Mouse (Mus musculus) heart, postnatal 0 days (tissue): ENCODE measurements at regions not wholly inside any gene's neighbourhood (a gene's known extent, or its start where the extent isn't known, plus 50 kb on each side); places are given as distances from the start of the nearest gene placed in this dataset.

Experiments
- ATAC-seq: fragments of 200-750 bp; cut with Nextera tagmentation; 2 replicates; pipeline ENCODE4 v1.8.0; 2017; ENCODE audit warnings: low read depth, moderate number of reproducible peaks, moderate library complexity; ENCODE audit not compliant: insufficient read depth
- DNase-seq: peaks from one replicate; pipeline ENCODE4 v3.0.0-alpha.2; 2016; ENCODE audit warnings: low spot score
- H3K27ac ChIP-seq: fragments of 300-500 bp; sonication (generic); 2 replicates; pipeline ENCODE4 v1.5.1; 2014; ENCODE audit warnings: low read depth, mild to moderate bottlenecking
- H3K27me3 ChIP-seq: fragments of 300-500 bp; sonication (generic); 2 replicates; pipeline ENCODE4 v1.6.1; 2014; ENCODE audit warnings: low read length, mixed read lengths; ENCODE audit not compliant: control insufficient read depth, insufficient read depth
- H3K36me3 ChIP-seq: fragments of 300-500 bp; sonication (generic); replicated peaks from 2 replicates; pipeline ENCODE4 v1.6.1; 2014; ENCODE audit warnings: low read length, mixed read lengths; ENCODE audit not compliant: control insufficient read depth, insufficient read depth
- H3K4me1 ChIP-seq: fragments of 300-500 bp; sonication (generic); 2 replicates; pipeline ENCODE4 v1.6.1; 2014; ENCODE audit warnings: antibody characterized with exemption; ENCODE audit not compliant: control insufficient read depth, insufficient read depth
- H3K4me2 ChIP-seq: fragments of 300-500 bp; sonication (generic); 2 replicates; pipeline ENCODE4 v1.6.1; 2014; ENCODE audit warnings: low read depth, mild to moderate bottlenecking, low read length, moderate library complexity
- H3K4me3 ChIP-seq: fragments of 300-500 bp; sonication (generic); 2 replicates; pipeline ENCODE4 v1.5.1; 2014; ENCODE audit warnings: low read depth, low read length
- H3K9ac ChIP-seq: fragments of 300-500 bp; sonication (generic); replicated peaks from 2 replicates; pipeline ENCODE4 v1.6.1; 2014; ENCODE audit warnings: low read depth, low read length, mixed read lengths
- H3K9me3 ChIP-seq: fragments of 300-500 bp; sonication (generic); replicated peaks from 2 replicates; pipeline ENCODE4 v1.6.1; 2016; ENCODE audit warnings: low read length; ENCODE audit not compliant: control insufficient read depth
- CTCF ChIP-seq: IDR thresholded peaks from 2 replicates; pipeline ENCODE4 v1.5.1; 2016; ENCODE audit warnings: antibody characterized with exemption, control low read depth, low read depth
- EP300 ChIP-seq: IDR thresholded peaks from 2 replicates; pipeline ENCODE4 v1.6.1; 2016; ENCODE audit warnings: antibody characterized with exemption, low read depth
- WGBS: fragments of 180-500 bp; shearing (Covaris S2); extraction: QIAGEN DNeasy Blood & Tissue Kit; methylation state at CpG from one replicate; pipeline ENCODE4 v1.1.7; 2014; 5-methylcytosine and 5-hydroxymethylcytosine counted together

GRCm38 (mm10) chr4:105907611-105908010, 117.9 kb downstream of the Gm12728 start:
- no peak overlapping the region for H3K4me3 ChIP-seq
- 80% methylated on average over 7 of the region's 7 CpGs for WGBS
- no peak overlapping the region for H3K27ac ChIP-seq
- no peaks in the 10 kb centered on the region for H3K36me3 ChIP-seq
- DNase-seq, result no peak
- H3K9me3 ChIP-seq, result no peaks in the 10 kb centered on the region
- H3K27me3 ChIP-seq, result no peaks in the 10 kb centered on the region
- no peak overlapping the region for H3K9ac ChIP-seq
- no peaks in the 10 kb centered on the region for H3K4me1 ChIP-seq
- TF ChIP-seq EP300 (no peak), CTCF (no peak)
- no peak for ATAC-seq
- no peak overlapping the region for H3K4me2 ChIP-seq

GRCm38 (mm10) chr4:105908281-105908680, 118.6 kb downstream of the Gm12728 start:
- no peak for ATAC-seq
- no peaks in the 10 kb centered on the region for H3K27me3 ChIP-seq
- no peaks in the 10 kb centered on the region for H3K4me1 ChIP-seq
- no peak overlapping the region for H3K27ac ChIP-seq
- no peak overlapping the region for H3K9ac ChIP-seq
- DNase-seq, result no peak
- no peak overlapping the region for H3K4me3 ChIP-seq
- H3K36me3 ChIP-seq, result no peaks in the 10 kb centered on the region
- TF ChIP-seq CTCF (no peak), EP300 (no peak)
- no peaks in the 10 kb centered on the region for H3K9me3 ChIP-seq
- H3K4me2 ChIP-seq, result no peak overlapping the region

- H3K4me3 ChIP-seq, result no peak overlapping the region
- 44% methylated on average over 4 of the region's 4 CpGs for WGBS
- ATAC-seq, result no peak
- H3K4me2 ChIP-seq, result no peak overlapping the region
- H3K27ac ChIP-seq, result no peak overlapping the region
- no peaks in the 10 kb centered on the region for H3K9me3 ChIP-seq
- H3K27me3 ChIP-seq, result no peaks in the 10 kb centered on the region
- TF ChIP-seq EP300, result no peak
- no peak for TF ChIP-seq CTCF
- no peaks in the 10 kb centered on the region for H3K4me1 ChIP-seq
- H3K9ac ChIP-seq, result no peak overlapping the region
- no peaks in the 10 kb centered on the region for H3K36me3 ChIP-seq
- no peak for DNase-seq
These were observed 119.6 kb downstream of the Gm12728 start for GRCm38 (mm10) chr4:105909272-105909671.

- H3K4me3 ChIP-seq, result no peak overlapping the region
- 65% methylated on average over 5 of the region's 5 CpGs for WGBS
- H3K4me2 ChIP-seq, result no peak overlapping the region
- no peaks in the 10 kb centered on the region for H3K36me3 ChIP-seq
- no peak for ATAC-seq
- TF ChIP-seq EP300, result no peak
- TF ChIP-seq CTCF, result no peak
- no peak overlapping the region for H3K9ac ChIP-seq
- H3K27me3 ChIP-seq, result no peaks in the 10 kb centered on the region
- H3K9me3 ChIP-seq, result no peaks in the 10 kb centered on the region
- no peak overlapping the region for H3K27ac ChIP-seq
- no peaks in the 10 kb centered on the region for H3K4me1 ChIP-seq
- DNase-seq, result no peak
These were observed 121.0 kb downstream of the Gm12728 start for GRCm38 (mm10) chr4:105910666-105911065.

- no peak for DNase-seq
- H3K36me3 ChIP-seq, result no peaks in the 10 kb centered on the region
- no peak overlapping the region for H3K27ac ChIP-seq
- ATAC-seq, result no peak
- no peaks in the 10 kb centered on the region for H3K9me3 ChIP-seq
- no peak overlapping the region for H3K9ac ChIP-seq
- no peaks in the 10 kb centered on the region for H3K4me1 ChIP-seq
- H3K27me3 ChIP-seq, result no peaks in the 10 kb centered on the region
- TF ChIP-seq CTCF (no peak), EP300 (no peak)
- no peak overlapping the region for H3K4me2 ChIP-seq
- H3K4me3 ChIP-seq, result no peak overlapping the region
- WGBS, result 66% methylated on average over 6 of the region's 6 CpGs
These were observed 122.0 kb downstream of the Gm12728 start for GRCm38 (mm10) chr4:105911678-105912077.

GRCm38 (mm10) chr4:105912296-105912695, 122.6 kb downstream of the Gm12728 start:
- Histone ChIP-seq H3K4me2 (no peak overlapping the region), H3K36me3 (no peaks in the 10 kb centered on the region), H3K27ac (no peak overlapping the region), H3K27me3 (no peaks in the 10 kb centered on the region), H3K9ac (no peak overlapping the region), H3K4me3 (no peak overlapping the region), H3K9me3 (no peaks in the 10 kb centered on the region), H3K4me1 (no peaks in the 10 kb centered on the region)
- ATAC-seq, result no peak
- no peak for DNase-seq
- no peak for TF ChIP-seq CTCF
- no peak for TF ChIP-seq EP300
- 75% methylated on average over 4 of the region's 4 CpGs for WGBS
